Mouse (Mus musculus) G1E-ER4 (cell line): ENCODE measurements around the gene Naa40. TPM values are rescaled to one million over a fixed set of nuclear protein-coding genes. Genes with fewer than 3 reads are reported as not detected.

Experiments used
- GATA1 ChIP-seq: IDR thresholded peaks from one replicate; pipeline ENCODE4 v1.8.0; 2012; ENCODE audit warnings: low read length, inconsistent platforms
- polyA plus RNA-seq: library from polyadenylated mRNA; stranded (reverse); fragments of >175 nt; gene quantifications from 2 replicates; pipeline ENCODE4 v1.2.3, GENCODE M21; 2012

Naa40 gene
- polyA plus RNA-seq, 1 experiment: 70.9 TPM

- TF ChIP-seq GATA1: no peak
Observed at GRCm38 (mm10) chr19:7235461-7235860, 5.5 kb downstream of the Naa40 start.

GRCm38 (mm10) chr19:7234537-7235221, 6.3 kb downstream of the Naa40 start:
- no peak for TF ChIP-seq GATA1

- TF ChIP-seq GATA1: no peak
Observed at GRCm38 (mm10) chr19:7226511-7226914, 14.5 kb downstream of the Naa40 start.

DNA sequence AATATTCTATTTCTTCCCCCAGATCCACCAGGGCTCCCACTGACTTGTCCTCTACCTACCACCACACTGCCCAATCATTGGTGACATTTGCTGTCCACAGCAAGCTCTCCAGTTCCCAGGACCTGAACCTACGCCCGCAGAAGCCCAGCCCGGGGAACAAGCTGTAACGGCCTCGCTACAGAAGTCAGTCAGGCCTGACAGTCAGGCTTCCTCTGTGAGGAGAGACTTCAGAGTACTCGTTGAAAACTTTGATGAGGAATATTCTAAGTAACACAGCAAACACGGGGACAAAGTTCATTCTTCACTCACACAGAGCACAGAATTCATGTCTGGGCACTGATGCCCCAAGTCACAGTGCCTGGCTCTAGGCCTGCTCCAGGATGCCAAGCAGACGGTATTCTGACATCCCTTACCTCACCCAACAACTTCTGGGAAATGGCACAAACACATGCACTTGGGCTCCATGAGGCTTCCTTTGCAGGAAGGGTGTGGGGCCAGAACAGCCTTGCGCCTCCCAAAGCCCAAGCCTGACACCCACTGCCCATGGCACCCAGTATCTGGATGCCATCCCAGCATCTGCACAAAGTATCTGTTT, 15.8 kb downstream of the Naa40 start:
- TF ChIP-seq GATA1: no peak

DNA sequence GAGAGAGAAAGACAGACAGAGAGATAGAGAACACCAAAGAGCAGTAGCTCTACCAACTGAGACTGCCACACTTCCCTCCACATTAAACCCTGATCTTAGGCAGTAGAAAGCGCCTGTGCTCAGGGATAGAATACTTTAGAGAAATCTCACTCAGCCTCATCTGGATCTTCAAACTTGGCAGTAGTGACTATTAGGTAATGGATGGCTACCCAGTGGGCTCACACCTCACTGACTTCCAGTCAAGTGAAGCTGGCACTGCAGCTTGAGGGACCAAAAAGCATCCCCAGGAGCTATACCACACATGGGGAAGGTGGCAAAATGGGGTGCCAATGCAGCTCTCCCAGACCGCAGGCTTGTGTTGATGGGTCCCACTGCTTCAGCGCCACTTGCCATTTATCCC, 16.7 kb downstream of the Naa40 start:
- TF ChIP-seq GATA1: no peak

- no peak for TF ChIP-seq GATA1
Observed at GRCm38 (mm10) chr19:7223488-7223887, 17.5 kb downstream of the Naa40 start.

GRCm38 (mm10) chr19:7222196-7222595, 18.8 kb downstream of the Naa40 start:
- no peak for TF ChIP-seq GATA1

DNA sequence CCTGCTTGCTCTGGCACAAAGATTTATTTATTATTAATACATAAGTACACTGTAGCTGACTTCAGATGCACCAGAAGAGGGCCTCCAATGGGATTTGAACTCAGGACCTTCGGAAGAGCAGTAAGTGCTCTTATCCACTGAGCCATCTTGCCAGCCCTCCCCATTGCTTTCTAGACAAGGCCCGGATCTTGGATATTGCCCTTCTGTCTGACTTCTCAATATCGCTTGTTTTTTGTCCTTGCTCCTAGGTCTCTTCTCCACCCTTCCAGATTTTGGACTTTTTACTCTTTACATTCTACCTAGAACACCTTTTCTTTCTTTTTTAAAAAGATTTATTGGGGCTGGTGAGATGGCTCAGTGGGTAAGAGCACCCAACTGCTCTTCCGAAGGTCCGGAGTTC, 22.2 kb downstream of the Naa40 start:
- TF ChIP-seq GATA1: no peak

GRCm38 (mm10) chr19:7217926-7218267, 23.1 kb downstream of the Naa40 start:
- TF ChIP-seq GATA1: no peak

GRCm38 (mm10) chr19:7217162-7217925, 23.6 kb downstream of the Naa40 start, which contains the start of gene Cox8a:
Gene Cox8a, minus strand, starts transcription at chr19:7217616.
- no peak for TF ChIP-seq GATA1

- no peak for TF ChIP-seq GATA1
Observed at GRCm38 (mm10) chr19:7214484-7214883, 26.5 kb downstream of the Naa40 start.

DNA sequence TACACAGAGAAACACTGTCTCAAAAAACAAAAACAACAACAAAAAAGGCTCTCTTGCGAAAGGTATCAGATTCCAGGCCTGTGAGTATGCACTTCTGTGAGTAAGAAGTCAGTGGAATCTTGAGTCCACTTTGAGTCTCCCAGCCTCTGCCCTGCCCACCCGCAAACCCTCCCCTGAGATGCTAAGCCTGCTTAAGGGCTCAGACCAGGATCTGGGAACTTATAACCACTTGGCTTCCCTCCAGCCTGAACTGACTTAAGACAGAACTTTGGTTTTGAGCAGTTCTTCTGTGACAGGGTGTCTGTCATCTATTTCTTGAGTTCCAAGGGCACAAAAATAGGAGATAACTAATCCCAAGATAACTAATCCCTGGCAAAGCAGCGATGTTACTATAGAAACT, 28.0 kb downstream of the Naa40 start:
- no peak for TF ChIP-seq GATA1

- TF ChIP-seq GATA1: no peak
Observed at GRCm38 (mm10) chr19:7212216-7212615, 28.8 kb downstream of the Naa40 start.

GRCm38 (mm10) chr19:7209907-7210646, 30.9 kb downstream of the Naa40 start:
- TF ChIP-seq GATA1: no peak

DNA sequence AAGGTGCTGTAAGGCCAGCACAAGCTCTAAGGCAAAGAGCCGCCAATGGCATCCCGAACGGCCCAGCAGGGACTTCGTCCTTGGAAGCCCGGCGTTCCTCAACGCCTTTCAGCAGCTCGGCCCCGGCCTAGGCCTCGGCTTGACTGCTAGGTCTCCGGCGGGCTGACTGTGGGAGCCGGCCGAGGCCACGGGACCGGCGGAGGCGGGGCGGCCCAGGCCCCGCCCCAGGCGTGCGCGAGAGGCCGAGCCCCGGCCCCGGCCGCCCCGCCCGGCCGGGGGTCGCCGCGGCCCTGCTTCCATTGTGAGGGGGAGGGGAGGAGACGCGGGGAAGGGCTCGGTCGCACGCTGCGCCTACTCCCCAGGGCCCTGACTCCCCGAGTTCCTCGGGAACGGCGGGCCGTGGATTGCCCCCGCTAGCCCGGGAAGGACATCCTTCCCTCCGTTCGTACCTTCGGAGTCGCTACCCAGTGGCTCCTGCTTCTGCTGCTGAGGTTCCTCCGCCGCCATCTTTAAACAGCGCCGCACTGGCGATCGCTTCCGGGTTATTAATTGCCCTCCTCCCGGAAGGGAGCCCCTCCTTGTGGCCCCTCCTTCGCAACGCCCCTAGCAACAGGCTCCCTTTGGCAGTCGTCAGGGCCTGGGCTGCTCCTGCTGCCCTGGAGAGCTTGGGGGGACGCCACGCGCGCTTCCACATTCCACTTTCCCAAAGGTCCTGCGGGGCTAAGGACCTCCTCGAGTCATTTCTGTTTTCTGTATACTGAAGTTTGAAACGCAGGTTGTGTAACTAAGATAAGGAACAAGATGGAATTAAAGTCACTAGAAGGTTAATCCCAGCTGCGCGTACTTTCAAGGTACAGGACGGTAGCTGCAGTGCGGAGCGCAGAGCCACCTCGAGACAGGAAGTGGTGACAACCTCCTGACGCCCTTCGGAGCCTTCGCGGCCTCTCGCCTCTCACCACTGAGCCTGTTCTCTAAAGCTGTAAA, 34.9 kb downstream of the Naa40 start, which contains the start of gene Otub1:
TSS of gene Otub1 (minus strand) at position 564 of the 984 bp plus-strand sequence.
- TF ChIP-seq GATA1: no peak
